Mouse (Mus musculus) gastrocnemius, postnatal 36 days (tissue): ENCODE measurements around the gene Gemin6. TPM values are rescaled to one million over a fixed set of nuclear protein-coding genes. Genes with fewer than 3 reads are reported as not detected.
"Not testable (repeated sequence)": the region's sequence is repeated elsewhere in the genome, so short reads cannot be mapped to it uniquely, and the experiment has no call there.

ENCODE experiments used
- DNase-seq, 2 experiments: peaks; one replicate each; pipeline ENCODE4 v3.0.0; 2022
- intact Hi-C: fragments of 180-260 bp; cut with DNase I; formaldehyde crosslinking; loops from one replicate; pipeline ENCODE4 v1.15.1; 2025
- long read RNA-seq, 2 experiments: library from polyadenylated mRNA; stranded (forward); transcript quantifications; one replicate each; pipeline ENCODE4 v2.0.0; 2021
- total RNA-seq, 2 experiments: library from RNA; stranded (reverse); gene quantifications; 2 replicates each; pipeline ENCODE4 v1.2.3; 2021

Gene Gemin6
- total RNA-seq, result 1 to 10 TPM; 4.4 to 6.3 TPM
- long read RNA-seq, experiment 1, transcript Gemin6-201 (3 exons, 1,134 nt), result major isoform, 5 of 10 reads
- long read RNA-seq, experiment 1, partial matches to known transcripts, result 4 of 10 reads
- long read RNA-seq, experiment 1, other reads (novel, unspliced or antisense), result 1 of 10 reads
- long read RNA-seq, experiment 2, transcript Gemin6-201 (3 exons, 1,134 nt), result major isoform, 7 of 28 reads
- long read RNA-seq, experiment 2, partial matches to known transcripts, result 15 of 28 reads
- long read RNA-seq, experiment 2, other reads (novel, unspliced or antisense), result 5 of 28 reads

GRCm38 (mm10) chr17:80224326-80225116 lies at the start of gene Gemin6:
Gemin6 (plus strand) TSS chr17:80224441.
- intact Hi-C loops, result no loop called here
- peak; percentile 60 to 68 for DNase-seq

GRCm38 (mm10) chr17:80174699-80175385 lies 49.4 kb upstream of the Gemin6 start:
- intact Hi-C loops, result no loop called here
- DNase-seq, result no peak

GRCm38 (mm10) chr17:80175386-80175739 lies 48.9 kb upstream of the Gemin6 start:
- no peak for DNase-seq
- intact Hi-C loops, result no loop called here

GRCm38 (mm10) chr17:80175966-80176365 lies 48.3 kb upstream of the Gemin6 start:
- DNase-seq, result no peak
- intact Hi-C loops, result no loop called here

GRCm38 (mm10) chr17:80178846-80179245 lies 45.4 kb upstream of the Gemin6 start:
- DNase-seq, intact Hi-C loops: not testable (repeated sequence)

- intact Hi-C loops, result loop anchor here (2.0 to 10.0 kb wide), 3 partner anchors 131 to 515 kb away; no protein-coding TSS in a partner anchor
- peak; percentile 43 to 65 for DNase-seq
These were observed 44.3 kb upstream of the Gemin6 start for GRCm38 (mm10) chr17:80179959-80180358.

GRCm38 (mm10) chr17:80180468-80180867 lies 43.8 kb upstream of the Gemin6 start:
- intact Hi-C loops, result loop anchor here (2.0 to 10.0 kb wide), 3 partner anchors 132 to 516 kb away; no protein-coding TSS in a partner anchor
- DNase-seq, result no peak

GRCm38 (mm10) chr17:80183615-80184014 lies 40.6 kb upstream of the Gemin6 start:
- no peak for DNase-seq
- intact Hi-C loops, result loop anchor here (5.0 to 10.0 kb wide), 2 partner anchors 321 to 519 kb away; no protein-coding TSS in a partner anchor

GRCm38 (mm10) chr17:80193075-80193474 lies 31.2 kb upstream of the Gemin6 start:
- no peak for DNase-seq
- intact Hi-C loops, result no loop called here

GRCm38 (mm10) chr17:80199160-80199778 lies 25.0 kb upstream of the Gemin6 start:
- intact Hi-C loops, result no loop called here

GRCm38 (mm10) chr17:80205657-80206056 lies 18.6 kb upstream of the Gemin6 start:
- intact Hi-C loops, result no loop called here
- no peak for DNase-seq

More at GRCm38 (mm10) chr17:80199160-80199778, 25.0 kb upstream of the Gemin6 start:
- no peak for DNase-seq

GRCm38 (mm10) chr17:80206301-80206670 lies 18.0 kb upstream of the Gemin6 start:
- no peak for DNase-seq
- intact Hi-C loops, result no loop called here

- peak; percentile 97 to 99 for DNase-seq
- intact Hi-C loops, result no loop called here
These were observed 17.3 kb upstream of the Gemin6 start, which contains the start of the genes Srsf7 and Ttc39d for GRCm38 (mm10) chr17:80206671-80207581. Srsf7 (minus strand) TSS chr17:80207307. Ttc39d (plus strand) TSS chr17:80207460.

GRCm38 (mm10) chr17:80213998-80214397 lies 10.2 kb upstream of the Gemin6 start:
- intact Hi-C loops, DNase-seq: not testable (repeated sequence)

GRCm38 (mm10) chr17:80220131-80220530 lies 4.1 kb upstream of the Gemin6 start:
- intact Hi-C loops, result no loop called here
- no peak for DNase-seq

- intact Hi-C loops, result no loop called here
- DNase-seq, result no peak
These were observed 3.0 kb upstream of the Gemin6 start for GRCm38 (mm10) chr17:80221202-80221601.

- intact Hi-C loops, result no loop called here
- no peak for DNase-seq
These were observed 2.2 kb upstream of the Gemin6 start for GRCm38 (mm10) chr17:80221890-80222628.

GRCm38 (mm10) chr17:80223829-80224228 lies 412 bp upstream of the Gemin6 start:
- intact Hi-C loops, result no loop called here
- no peak for DNase-seq

GRCm38 (mm10) chr17:80225142-80225541 lies 901 bp downstream of the Gemin6 start:
- DNase-seq, intact Hi-C loops: not testable (repeated sequence)
